Mouse (Mus musculus): ENCODE measurements around the gene Pim3.

The Pim3 gene

GRCm38 (mm10) chr15:88881253-88882044, 19.5 kb downstream of the Pim3 start:
- DNase-seq (ENCODE audit: low spot score): no peak

GRCm38 (mm10) chr15:88882851-88883250, 20.9 kb downstream of the Pim3 start:
- no peak for DNase-seq (ENCODE audit: low spot score)

- DNase-seq (ENCODE audit: low spot score): no peak
Observed at GRCm38 (mm10) chr15:88883342-88883741, 21.4 kb downstream of the Pim3 start.

- no peak for DNase-seq (ENCODE audit: low spot score)
Observed at GRCm38 (mm10) chr15:88885376-88885775, 23.4 kb downstream of the Pim3 start.

- DNase-seq (ENCODE audit: low spot score): no peak
Observed at GRCm38 (mm10) chr15:88889032-88889431, 27.0 kb downstream of the Pim3 start.

- no peak for DNase-seq (ENCODE audit: low spot score)
Observed at GRCm38 (mm10) chr15:88889994-88890393, 28.0 kb downstream of the Pim3 start.

- peak; percentile 90 for DNase-seq (ENCODE audit: low spot score)
Observed at GRCm38 (mm10) chr15:88890751-88891675, 29.0 kb downstream of the Pim3 start.

GRCm38 (mm10) chr15:88891676-88892040, 29.7 kb downstream of the Pim3 start:
- DNase-seq (ENCODE audit: low spot score): no peak

- no peak for DNase-seq (ENCODE audit: low spot score)
Observed at GRCm38 (mm10) chr15:88892252-88892651, 30.3 kb downstream of the Pim3 start.

- DNase-seq (ENCODE audit: low spot score): no peak
Observed at GRCm38 (mm10) chr15:88892876-88893275, 30.9 kb downstream of the Pim3 start.

- no peak for DNase-seq (ENCODE audit: low spot score)
Observed at GRCm38 (mm10) chr15:88895119-88895518, 33.1 kb downstream of the Pim3 start.

GRCm38 (mm10) chr15:88895891-88896290, 33.9 kb downstream of the Pim3 start:
- no peak for DNase-seq (ENCODE audit: low spot score)

GRCm38 (mm10) chr15:88896341-88896980, 34.5 kb downstream of the Pim3 start:
- DNase-seq (ENCODE audit: low spot score): no peak

- DNase-seq (ENCODE audit: low spot score): no peak
Observed at GRCm38 (mm10) chr15:88902200-88902875, 40.4 kb downstream of the Pim3 start.

GRCm38 (mm10) chr15:88903086-88903485, 41.1 kb downstream of the Pim3 start:
- DNase-seq (ENCODE audit: low spot score): no peak

GRCm38 (mm10) chr15:88904056-88904811, 42.2 kb downstream of the Pim3 start:
- no peak for DNase-seq (ENCODE audit: low spot score)

GRCm38 (mm10) chr15:88906347-88906746, 44.4 kb downstream of the Pim3 start:
- no peak for DNase-seq (ENCODE audit: low spot score)

GRCm38 (mm10) chr15:88915046-88915445, 53.1 kb downstream of the Pim3 start:
- no peak for DNase-seq (ENCODE audit: low spot score)
